Mouse (Mus musculus) yolk sac, embryonic 10.5 days (tissue): Measurements from ENCODE around the gene Thoc5.

Experiments used
- DNase-seq: peaks from one replicate; pipeline ENCODE4 v3.0.0-alpha.2; 2017; ENCODE audit warnings: low spot score

Gene Thoc5

DNA sequence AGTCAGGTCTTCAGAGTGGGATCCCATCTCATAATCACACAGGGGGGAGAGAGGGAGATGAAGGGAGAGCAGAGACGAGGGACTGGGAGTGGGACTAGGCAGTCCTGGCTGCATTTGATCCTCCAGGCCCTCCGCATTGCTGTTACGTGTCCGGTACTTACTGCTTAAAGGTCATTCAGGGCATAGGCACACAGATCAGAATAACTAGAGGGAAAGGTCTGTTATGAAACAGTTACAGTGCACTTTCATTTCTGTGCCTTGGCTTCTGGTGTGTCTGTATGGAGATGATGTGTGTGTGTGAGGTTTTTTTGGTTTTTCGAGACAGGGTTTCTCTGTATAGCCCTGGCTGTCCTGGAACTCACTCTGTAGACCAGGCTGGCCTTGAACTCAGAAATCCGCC lies 11.1 kb downstream of the Thoc5 start:
- DNase-seq = no peak

DNA sequence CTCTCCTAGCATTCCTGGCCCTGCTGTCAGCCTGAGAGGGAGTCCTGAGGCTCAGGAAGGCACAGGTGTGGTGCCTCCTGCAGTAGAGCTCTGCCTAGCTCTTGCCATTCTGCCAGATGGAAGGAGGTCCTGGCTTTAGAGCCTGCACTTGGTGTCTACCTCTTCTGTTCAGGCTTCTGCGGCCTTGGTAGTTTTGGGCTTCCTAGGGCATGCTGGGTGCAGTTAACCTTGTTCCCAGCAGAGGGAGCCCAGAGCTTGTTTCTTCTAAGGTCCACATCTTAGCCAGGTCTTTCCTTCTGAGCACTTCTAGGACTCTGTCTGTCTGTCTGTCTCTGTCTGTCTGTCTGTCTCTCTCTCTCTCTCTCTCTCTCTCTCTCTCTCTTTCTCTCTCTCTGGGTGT lies 20.9 kb downstream of the Thoc5 start:
- peak; percentile 58 for DNase-seq

DNA sequence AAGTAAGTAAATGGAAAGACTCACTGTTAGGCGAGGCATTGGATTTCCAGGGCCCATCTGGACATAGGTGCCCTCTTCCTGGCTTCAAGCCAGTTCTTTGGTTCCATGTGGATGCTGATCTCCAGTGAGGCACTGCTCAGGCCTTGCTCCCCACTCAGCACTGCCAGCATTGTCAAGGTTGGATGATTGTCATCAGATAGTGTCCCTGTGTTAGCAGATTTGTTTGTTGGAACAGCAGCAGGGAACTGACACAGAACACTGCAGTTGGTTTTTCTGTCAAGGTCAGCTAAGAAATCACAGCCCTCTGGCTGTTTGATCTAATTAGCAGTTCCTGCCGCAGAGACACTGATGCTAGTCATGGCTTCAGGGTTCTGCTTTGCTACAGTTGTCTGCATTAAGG lies 26.2 kb downstream of the Thoc5 start:
- DNase-seq = no peak

DNA sequence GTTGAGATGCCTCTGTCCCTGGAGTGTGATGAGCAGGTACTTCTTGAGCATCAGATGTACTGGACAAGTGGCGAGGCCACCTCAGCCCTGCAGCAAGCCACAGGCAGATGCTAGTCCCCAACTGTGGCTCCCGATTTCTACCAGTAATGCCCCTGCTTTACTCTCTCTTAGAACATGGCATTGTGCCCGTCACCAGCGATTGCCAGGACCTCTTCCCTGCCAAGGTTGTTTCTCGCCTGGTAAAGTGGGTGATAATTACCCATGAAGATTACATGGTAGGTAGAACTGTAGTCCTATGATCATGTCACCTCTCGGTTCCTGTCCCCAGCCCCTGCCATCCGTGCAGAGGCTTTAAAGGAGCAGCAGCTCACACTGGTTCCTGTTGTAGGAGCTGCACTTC lies 26.6 kb downstream of the Thoc5 start:
- DNase-seq = no peak

DNA sequence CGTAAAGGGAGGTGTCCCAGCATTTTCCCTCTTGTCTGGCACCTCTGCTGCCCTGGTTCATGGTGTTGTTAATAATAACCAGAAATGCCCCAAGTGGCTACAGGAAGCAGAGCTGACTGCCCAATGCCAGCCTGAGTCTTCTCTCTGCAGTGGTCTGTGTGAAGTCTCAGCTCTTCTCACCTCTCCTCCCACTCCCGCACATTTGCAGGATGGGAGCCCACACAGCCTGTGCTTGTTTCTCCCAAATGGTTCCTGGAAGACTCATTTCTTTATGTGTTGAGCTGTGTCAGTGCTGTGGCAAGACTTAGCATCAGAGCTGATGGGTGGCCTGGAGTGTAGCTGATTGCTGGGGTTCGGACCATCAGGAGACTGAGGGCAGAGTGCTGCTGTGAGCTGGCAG lies 32.1 kb downstream of the Thoc5 start:
- no peak for DNase-seq

DNA sequence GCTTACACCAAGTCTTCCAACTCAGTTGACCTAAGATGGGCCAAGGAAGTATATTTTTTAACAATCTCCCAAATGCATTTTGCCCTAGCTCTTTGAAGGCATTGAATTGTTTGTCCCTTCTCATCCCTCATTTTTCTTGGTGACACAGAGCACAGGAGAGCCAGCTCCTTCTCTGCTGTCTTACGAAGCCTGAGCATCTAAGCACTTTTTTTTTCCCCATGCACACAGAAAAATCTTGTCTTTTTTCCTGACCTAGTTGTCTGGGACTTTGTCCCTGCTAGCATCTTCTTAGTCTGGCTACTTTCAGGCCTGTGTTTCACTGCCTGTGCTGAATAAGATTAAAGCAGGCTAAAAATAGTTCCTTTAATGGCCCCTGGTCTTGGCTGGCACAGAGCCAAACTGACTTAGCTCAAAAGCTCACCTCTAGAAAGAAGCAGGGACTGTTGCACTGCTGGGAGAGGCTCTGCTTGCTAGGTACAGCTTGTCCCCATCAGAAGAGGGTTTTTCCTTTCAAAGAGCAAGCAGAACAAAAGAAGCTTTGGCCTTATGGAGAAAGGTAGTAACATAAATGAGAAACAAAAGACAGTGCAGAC lies 36.0 kb downstream of the Thoc5 start:
- peak; percentile 45 for DNase-seq

DNA sequence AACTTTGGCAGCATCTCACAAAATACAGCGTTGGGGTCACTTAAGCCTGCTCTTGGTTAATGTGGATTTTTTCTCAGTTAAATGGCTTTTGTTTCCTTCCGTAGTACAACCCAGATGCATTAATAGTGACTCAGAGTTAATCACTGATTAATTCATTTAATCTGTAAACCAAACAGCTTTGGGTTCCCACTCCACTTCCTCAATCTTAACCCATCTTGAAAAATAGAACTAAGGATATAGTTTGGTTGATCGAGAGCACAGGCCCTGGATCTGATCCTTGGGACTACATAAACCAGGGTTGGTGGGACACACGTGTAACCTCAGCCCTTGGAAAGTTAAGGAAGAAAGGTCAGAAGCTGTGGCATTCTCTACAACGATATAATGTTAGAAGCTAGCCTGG lies 41.1 kb downstream of the Thoc5 start:
- DNase-seq = no peak

DNA sequence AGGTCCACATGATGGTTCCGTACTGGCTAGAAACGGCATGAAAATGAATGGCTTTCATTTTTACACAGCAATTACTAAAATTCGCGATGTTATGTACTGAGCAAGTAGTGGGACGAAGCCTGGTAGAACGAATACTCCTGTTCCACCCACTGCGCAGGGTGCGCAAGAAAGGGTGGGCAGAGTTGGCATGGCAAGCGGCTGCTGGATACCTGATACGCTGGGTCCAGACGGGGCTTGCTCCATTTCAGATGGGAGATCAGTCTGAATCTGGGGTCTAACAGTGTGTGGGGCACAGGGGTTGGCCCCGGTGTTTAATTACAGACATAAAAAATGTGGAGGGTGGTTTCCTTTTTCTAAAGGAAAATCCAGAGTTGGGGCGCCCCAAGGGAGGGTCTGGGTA lies 51.4 kb downstream of the Thoc5 start:
- DNase-seq = no peak

DNA sequence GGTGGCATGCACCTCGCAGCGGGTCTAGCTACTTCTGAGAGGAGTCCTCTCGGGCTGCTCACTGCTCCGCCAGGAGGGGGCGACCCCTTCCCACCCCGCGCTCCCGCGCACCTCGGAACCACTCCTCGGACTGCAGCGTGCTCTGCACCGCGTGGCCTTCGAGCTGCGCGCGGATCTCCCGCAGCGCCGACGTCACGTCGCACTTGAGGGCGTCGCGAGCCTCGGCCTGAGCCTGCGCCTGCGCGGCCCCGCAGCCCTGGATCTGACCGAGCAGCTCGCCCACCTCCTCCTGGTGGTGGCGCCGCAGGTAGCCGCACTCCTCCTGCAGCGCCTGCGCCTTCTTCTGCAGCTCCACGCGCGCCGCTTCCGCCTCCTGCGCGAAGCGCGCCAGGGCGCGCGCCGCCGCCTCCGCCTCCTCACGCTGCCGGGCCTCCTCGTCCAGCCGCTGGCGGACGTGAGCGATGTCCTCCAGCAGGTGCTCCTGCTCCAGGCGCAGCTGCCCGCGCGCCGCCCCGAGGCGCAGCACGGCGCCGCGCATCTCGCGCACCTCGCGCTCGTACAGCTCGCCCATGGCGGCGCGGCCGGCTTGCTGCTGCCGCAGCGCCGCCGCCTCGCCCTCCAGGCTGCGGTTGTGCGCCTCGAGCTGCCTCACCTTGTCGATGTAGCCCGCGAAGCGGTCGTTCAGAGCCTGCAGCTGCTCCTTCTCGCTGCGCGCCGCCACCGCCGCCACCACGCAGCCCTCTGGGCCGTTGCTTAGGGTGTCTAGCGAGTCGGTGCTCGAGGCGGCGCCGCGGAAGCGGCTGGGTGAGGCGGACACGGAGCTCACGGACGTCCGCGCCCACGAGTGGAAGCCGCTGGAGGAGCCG lies 52.1 kb downstream of the Thoc5 start:
- peak; percentile 45 for DNase-seq

DNA sequence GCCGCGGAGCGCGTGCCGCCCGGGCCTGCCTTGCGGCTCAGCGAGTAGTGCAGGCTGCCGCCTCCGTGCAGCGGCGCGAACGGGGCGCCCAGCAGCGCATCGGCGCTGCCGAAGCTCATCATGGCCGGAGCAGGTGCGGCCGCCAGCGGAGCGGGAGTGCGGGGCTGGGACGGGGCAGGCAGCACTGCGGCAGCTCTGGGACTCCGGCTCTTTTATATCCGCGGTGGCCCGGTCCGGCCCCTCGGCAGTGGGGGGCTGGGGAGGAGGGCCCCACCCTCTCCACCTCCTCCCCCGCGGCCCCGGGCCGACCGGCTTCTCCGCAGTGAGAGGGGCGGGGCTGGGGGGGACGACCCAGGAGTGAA lies 52.7 kb downstream of the Thoc5 start, which contains the start of gene Nefh:
Gene Nefh, minus strand, starts transcription at position 252 of the 362 bp plus-strand sequence.
- no peak for DNase-seq

DNA sequence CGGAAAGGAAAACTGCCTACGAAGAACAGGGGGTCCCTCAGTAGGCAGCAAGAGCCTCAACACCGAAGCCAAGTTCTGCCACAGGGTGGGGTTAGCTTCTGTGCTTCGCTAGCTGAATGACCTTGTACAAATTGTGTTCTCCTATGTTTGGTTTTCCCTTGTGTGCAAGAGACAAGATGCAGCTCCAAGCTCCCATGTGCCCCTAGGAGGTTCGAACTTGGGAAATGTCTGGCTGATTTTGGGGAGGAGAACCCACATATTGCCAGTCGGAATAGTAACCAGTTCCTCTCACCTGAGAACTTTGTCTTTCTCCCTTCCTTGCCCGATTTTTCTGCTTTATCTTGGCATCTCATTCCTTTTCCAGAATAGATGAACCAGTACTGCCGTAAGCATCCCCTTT lies 53.7 kb downstream of the Thoc5 start:
- DNase-seq = no peak

DNA sequence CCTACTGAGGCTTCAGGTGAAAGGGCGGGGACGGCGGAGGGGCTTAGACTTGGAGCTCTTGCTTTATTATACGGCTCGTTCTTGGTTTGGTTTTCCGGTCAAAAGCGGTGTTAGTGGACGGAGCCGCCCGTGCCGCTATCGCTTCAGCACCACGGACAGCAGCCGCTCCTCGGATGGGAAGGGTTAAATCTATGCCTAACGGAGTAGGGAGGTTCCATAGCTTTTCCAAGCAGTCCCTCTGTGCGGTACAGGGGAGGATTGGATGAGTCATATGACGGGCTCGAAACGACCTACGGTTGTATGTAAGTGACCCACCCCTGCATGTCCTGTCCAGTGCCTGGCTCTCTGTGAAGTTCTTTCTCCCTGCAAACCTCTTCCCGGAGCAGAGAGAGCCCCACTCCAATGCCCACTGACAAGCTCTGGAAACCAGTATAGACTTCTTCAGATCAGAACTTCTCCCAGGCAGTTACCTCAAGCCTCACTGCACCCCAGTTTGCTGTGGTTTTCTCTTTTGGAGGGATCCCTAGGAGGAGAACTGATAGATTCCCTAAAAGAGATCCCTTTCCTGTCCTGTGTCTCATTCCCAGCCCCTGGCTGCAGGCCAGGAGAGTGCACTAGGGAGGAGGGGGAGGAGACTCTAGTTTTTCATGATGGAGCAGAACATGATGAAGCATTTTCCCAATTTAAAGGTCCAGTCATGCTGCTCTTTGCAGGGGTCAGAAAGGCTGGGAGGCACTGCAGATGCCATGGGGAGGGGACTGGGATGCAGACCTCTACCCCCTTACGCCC lies 54.3 kb downstream of the Thoc5 start:
- DNase-seq = peak; percentile 57

DNA sequence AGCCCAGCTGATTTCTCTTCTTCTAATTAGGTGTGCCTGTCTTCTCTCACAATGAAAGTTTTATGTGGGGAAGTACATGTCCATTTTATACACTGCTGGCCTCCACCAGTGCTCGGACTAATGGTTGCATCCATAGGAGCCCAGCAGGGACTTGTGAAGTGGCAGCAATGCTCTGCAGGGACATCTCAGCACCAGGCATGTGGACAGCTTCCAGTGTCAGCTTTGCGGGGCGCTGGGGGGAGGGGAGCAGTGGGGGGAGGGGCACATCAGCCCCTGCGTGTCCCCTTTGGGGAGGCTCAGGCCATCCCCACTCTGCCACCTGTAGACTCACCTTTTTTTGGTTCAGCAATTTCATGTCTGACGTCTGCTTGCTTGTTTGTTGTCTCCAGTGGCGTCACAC lies 58.3 kb downstream of the Thoc5 start:
- DNase-seq = no peak

DNA sequence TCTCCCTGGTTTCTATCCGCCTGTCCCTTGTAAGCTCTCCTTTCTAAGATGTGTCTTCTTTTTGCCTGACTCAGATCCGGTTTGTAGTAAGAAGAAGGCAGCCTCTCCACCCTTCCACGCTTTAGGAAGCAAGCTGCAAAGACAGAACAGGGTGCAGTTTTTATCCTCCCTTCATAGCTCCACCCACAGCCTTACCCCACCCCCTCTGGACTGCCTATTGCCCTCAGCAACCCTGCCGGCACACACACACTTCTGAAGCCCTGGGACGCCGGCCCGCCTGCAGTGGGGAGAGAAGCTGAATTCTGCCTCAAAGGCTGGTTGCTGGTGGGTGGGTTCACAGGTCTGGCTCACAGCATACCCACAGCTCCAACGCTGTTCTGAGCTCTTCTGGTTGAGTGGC lies 58.8 kb downstream of the Thoc5 start:
- no peak for DNase-seq

DNA sequence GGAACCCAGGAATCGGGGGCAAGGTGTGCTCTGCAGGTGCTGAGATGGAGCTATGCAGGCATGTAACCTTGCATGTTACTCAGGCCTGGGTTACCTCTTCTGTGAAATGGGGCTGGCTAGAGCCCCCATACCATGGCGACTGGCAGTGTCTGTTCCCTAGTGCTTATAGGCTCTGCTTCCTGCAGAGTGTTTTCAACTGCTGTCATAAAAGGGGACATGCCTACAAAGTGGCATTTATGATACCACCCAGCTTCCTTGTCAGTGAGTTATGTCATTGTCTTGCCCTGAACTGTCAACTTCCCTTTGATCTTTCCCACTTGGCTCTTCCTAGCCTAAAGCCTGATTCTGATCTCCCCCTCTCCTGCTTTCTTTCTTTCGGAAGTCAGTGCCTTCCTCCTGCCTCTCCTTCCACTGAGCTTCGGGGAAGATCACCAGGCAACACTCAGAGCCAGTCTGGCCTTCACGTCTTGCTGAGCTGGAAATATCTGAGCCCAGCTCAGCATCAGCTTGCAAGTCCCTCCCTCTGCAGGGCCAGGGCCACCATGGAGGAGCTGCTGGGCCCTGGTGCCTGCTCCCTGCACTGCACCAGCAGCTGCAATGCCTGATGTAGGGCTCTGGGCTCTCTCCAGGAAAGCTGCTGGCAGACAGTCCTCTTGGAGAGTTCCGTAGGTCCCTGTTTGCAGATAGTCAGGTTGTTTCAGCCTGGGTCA lies 68.1 kb downstream of the Thoc5 start:
- no peak for DNase-seq

DNA sequence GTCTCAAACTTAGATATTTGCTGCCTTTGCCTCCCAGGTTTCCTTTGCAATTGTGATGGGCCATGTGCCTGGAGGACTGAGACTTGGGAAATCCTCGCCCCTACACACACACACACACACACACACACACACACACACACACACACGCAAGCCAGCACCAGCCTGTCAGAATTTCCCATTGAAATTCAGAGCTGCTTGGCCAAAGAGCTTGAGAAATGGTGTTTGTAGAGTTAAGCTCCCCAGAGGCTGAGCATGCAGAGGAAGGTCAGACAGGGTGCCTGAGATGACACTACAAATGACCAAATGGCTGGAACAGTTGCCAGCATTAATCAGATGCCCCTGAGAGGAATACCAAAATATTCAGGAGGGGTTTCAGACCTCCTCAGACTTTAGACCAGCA lies 71.2 kb downstream of the Thoc5 start:
- no peak for DNase-seq

DNA sequence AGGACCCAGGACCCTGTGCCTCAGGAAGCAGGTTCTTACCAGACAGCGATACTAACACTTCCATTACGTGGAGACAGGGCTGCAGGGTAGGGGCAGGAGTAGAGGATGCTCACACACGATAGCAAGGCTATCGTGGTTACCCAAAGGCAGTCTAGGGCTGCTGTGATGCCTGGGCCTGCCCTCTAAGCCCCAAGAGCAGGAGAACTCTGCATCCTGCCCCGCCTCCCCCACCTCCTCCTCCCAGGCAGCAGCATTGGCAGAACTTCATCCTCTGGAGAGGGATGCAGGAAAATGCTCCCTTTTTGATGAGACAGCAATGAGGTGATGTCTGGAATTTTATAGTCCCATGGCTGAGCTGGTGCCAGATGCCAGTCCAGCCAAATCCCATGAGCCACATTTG lies 71.8 kb downstream of the Thoc5 start:
- DNase-seq = no peak

DNA sequence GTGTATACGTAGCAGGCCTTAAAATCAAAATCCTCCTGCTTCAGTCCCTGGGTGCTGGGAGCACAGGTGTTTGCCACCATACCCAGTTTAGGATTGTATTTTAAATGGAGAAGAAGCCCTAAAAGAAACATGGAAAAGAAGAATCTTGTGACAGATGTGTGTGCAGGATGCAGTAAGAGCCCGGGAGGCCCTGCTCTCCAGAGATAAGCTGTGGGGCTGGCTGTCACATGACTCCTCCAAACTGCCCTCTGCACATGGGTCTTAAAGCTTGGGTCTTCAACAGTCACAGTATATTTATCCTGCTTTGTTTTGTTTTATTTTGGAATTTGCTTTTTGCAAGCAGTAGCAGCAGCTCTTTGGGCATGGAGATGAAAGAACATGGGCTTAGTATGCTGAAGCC lies 72.4 kb downstream of the Thoc5 start:
- DNase-seq = no peak

DNA sequence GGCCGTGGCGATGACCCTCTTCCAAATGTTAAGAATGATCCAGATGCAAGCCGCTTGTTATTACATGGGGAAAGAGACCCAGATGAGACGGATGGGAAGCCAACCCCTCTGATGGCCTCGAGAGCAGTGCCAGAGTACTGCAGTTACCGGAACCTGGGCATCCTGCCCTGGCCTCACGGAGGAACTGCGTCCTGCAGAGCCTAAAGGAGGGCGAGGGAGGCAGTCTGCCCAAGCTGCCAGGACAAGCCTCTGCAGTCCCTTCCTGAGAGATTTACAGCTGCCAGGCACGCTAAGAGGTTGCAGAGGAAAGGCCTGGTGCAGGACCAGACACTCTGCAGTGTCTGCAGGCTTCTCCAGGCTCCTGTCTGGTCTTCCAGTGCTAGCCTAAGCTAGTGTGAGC lies 73.3 kb downstream of the Thoc5 start:
- no peak for DNase-seq

DNA sequence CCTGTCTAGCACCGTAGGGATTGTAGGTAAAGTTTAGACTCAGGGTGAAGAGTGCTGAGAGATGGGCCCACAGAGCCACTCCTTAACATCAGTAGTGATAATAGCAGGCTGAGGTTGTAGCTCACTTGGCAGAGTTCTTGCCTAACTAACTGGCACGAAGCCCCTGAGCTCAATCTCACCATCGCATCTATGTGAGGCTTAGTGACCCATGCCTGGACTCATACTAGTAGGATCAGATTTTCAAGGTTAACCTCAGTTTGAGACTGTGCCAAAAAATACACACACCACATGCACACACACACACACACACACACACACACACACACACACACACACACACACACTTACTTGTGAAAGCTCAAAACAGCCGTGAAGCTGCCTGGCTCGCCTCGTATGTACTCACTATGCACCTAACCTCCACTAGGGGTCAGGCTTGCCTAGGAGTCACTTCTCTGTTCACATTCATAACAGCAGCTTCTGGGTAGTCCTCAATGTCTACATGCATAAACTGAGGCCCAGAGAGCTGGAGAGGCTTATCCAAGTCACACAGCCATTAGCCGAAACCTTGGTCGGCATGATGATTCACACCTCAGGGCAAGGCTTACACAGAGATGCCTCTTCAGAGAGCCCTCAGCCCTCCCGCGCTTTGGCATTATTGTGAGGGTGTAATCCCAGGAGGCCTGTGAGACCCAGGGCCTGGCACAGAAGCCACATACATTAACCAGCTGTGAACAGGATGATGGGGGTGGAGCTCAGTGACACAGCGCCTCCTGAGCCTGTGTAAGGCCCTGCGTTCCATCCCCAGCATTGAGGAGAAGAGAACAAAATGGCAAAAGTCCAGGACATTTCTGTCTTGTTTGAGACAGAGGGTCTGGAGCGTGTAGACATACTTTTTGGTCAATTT lies 78.1 kb downstream of the Thoc5 start:
- DNase-seq = peak; percentile 52

DNA sequence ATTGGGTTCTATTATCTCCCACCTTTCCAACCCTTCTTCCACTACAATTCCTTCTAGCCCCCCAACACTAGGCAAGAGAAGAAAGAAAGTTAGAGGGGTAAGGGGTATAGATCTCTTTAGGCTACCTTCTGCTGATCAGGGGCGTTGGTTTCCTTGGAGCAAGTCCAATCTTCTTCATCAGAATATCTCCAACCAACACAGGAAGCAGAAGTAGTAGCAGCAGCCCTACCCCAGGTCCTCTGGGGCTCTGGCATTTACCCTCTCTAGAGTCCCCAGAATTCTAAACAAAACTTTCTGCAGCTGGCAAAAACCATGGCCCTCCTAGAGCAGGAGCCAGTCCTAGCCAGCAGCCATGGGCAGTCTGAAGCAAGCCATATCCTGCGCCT lies 78.7 kb downstream of the Thoc5 start:
- DNase-seq = no peak
